Mouse (Mus musculus) liver, postnatal 0 days (tissue): ENCODE data around the gene Gm867.

ENCODE experiments used
- CTCF ChIP-seq: sonication (generic); IDR thresholded peaks from 2 replicates; pipeline ENCODE4 v1.5.1; 2016; ENCODE audit warnings: antibody characterized with exemption, low read depth
- EP300 ChIP-seq: IDR thresholded peaks from 2 replicates; pipeline ENCODE4 v1.6.1; 2016; ENCODE audit warnings: antibody characterized with exemption, low read depth, mild to moderate bottlenecking

DNA sequence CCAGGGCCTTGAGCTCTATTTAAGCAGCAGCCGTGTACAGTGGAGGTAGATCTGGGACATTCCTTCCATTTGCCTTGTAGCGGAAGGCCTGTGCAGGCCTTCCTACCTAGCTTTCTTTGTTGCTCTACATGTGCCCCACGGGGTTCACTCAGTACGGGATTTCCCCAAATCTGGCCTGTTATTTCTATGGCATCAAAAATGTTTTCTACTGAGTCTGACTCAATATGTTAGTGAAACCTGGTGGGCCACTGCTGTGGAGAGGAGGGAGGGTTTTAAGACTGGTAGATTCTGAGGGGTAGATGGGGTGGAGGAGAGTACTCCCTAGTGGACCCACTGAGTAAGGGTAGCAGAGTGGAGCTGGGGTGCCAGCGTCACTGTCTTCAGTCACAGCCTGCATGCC lies 44.7 kb downstream of the Gm867 start:
- TF ChIP-seq CTCF (no peak), EP300 (no peak)
